Mouse (Mus musculus) stomach, embryonic 14.5 days (tissue): ENCODE measurements around the gene Sec23a. TPM values are rescaled to one million over a fixed set of nuclear protein-coding genes. Genes with fewer than 3 reads are reported as not detected.
A peak's percentile ranks its signal among the peaks of the same experiment; 100 is the strongest.

Experiments used
- ATAC-seq: fragments of 200-750 bp; cut with Nextera tagmentation; 2 replicates; pipeline ENCODE4 v1.8.0; 2017; ENCODE audit warnings: low read depth, moderate TSS enrichment; ENCODE audit not compliant: insufficient number of reproducible peaks, insufficient read depth, low FRiP score
- H3K27ac ChIP-seq: fragments of 300-500 bp; sonication (generic); 2 replicates; pipeline ENCODE4 v1.5.1; 2014; ENCODE audit warnings: mild to moderate bottlenecking, low read length, moderate library complexity, mixed read lengths
- H3K27me3 ChIP-seq: fragments of 300-500 bp; sonication (generic); 2 replicates; pipeline ENCODE4 v1.6.1; 2014; ENCODE audit warnings: low read length, control low read depth, mixed read lengths; ENCODE audit not compliant: control insufficient read depth, insufficient read depth
- H3K36me3 ChIP-seq: fragments of 300-500 bp; sonication (generic); 2 replicates; pipeline ENCODE4 v1.6.1; 2014; ENCODE audit warnings: mild to moderate bottlenecking, control low read depth, low read length, moderate library complexity, mixed read lengths; ENCODE audit not compliant: control insufficient read depth, insufficient read depth
- H3K4me1 ChIP-seq: fragments of 300-500 bp; sonication (generic); 2 replicates; pipeline ENCODE4 v1.6.1; 2014; ENCODE audit warnings: low read length, control low read depth, mixed read lengths; ENCODE audit not compliant: control insufficient read depth, insufficient read depth
- H3K4me2 ChIP-seq: fragments of 300-500 bp; sonication (generic); replicated peaks from 2 replicates; pipeline ENCODE4 v1.6.1; 2014; ENCODE audit warnings: low read depth, low read length, control low read depth
- H3K4me3 ChIP-seq: fragments of 300-500 bp; sonication (generic); 2 replicates; pipeline ENCODE4 v1.5.1; 2014; ENCODE audit warnings: low read depth, low read length, control low read depth
- H3K9ac ChIP-seq: fragments of 300-500 bp; sonication (generic); replicated peaks from 2 replicates; pipeline ENCODE4 v1.6.1; 2014; ENCODE audit warnings: low read depth, mild to moderate bottlenecking, control low read depth, low read length, moderate library complexity, mixed read lengths
- H3K9me3 ChIP-seq: fragments of 300-500 bp; sonication (generic); 2 replicates; pipeline ENCODE4 v1.6.1; 2016; ENCODE audit warnings: low read depth, low read length, control low read depth; ENCODE audit not compliant: control insufficient read depth
- WGBS: fragments of 180-500 bp; shearing (Covaris S2); extraction: QIAGEN DNeasy Blood & Tissue Kit; methylation state at CpG from one replicate; pipeline ENCODE4 v1.1.7; 2014; 5-methylcytosine and 5-hydroxymethylcytosine counted together
- polyA plus RNA-seq: library from polyadenylated mRNA; unstranded; fragments of >200 nt; fragmentation: Nextera tagmentation; extraction: Ambion mirVana; gene quantifications from 2 replicates; pipeline ENCODE4 v1.2.1, GENCODE M21; 2014

Gene Sec23a
- polyA plus RNA-seq, 1 experiment from 2014 or later = 80.6 TPM

- Histone ChIP-seq H3K27ac (no peak overlapping the region), H3K4me2 (no peak overlapping the region), H3K4me3 (no peak overlapping the region), H3K9me3 (no peaks in the 10 kb centered on the region), H3K9ac (no peak overlapping the region), H3K36me3 (peaks cover 8% of the 10 kb centered on the region; the same call in 1 of the 2 replicates), H3K27me3 (no peaks in the 10 kb centered on the region), H3K4me1 (no peaks in the 10 kb centered on the region)
- 94% methylated on average over 3 of the region's 3 CpGs for WGBS
- ATAC-seq = no peak
These were observed 40.7 kb upstream of the Sec23a start for GRCm38 (mm10) chr12:59052470-59052869.

- Histone ChIP-seq H3K36me3 (peaks cover 26% of the 10 kb centered on the region), H3K27ac (no peak overlapping the region), H3K9ac (no peak overlapping the region), H3K4me3 (no peak overlapping the region), H3K9me3 (no peaks in the 10 kb centered on the region), H3K4me2 (no peak overlapping the region), H3K4me1 (no peaks in the 10 kb centered on the region), H3K27me3 (no peaks in the 10 kb centered on the region)
- peak; percentile 19; the same call in 1 of the 2 replicates for ATAC-seq
- WGBS = 31% methylated on average over 7 of the region's 7 CpGs
These were observed 29.0 kb upstream of the Sec23a start for GRCm38 (mm10) chr12:59040851-59041250.

DNA sequence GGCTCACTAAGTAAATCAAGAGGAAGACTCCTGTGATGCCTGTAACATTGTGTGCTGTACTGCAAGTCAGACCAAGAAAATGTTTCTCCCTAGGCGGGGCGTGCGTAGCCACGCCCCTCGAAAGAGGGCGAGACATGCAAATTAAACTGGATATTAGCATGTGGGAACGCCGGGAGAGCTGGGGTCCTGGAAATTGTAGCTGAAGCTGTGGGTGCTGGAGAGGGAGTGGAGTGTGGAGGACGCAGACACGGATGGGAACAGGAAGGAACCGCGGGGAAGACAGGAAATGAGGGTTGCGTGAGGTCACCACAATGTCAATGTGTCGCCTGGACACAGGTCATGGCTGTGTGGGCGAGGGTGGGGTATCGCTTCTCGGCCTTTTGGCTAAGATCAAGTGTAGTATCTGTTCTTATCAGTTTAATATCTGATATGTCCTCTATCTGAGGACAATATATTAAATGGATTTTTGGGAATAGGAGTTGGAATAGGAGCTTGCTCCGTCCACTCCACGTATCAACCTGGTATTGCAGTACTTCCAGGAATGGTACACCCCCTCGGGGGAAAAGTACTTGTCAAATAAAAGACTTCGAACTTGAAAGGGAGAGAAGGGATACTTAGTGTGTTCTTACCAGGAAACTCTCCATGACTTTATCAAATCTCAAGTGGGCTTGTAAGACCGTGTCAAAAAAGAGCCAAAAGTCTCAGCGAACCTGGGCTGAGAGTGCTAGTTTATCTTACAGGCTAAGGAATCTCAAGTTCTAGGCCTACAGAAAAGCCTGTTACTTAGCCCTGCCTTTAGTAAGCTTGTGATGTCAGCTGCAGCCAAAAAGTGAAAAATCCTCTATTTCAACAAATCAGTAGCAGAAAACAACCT, 28.4 kb upstream of the Sec23a start:
- Histone ChIP-seq H3K4me1 (no peaks in the 10 kb centered on the region), H3K9ac (no peak overlapping the region), H3K9me3 (no peaks in the 10 kb centered on the region), H3K36me3 (peaks cover 21% of the 10 kb centered on the region), H3K4me2 (peak overlapping the region; percentile 25; the same call in 1 of the 2 replicates), H3K27me3 (no peaks in the 10 kb centered on the region), H3K27ac (peak overlapping the region; percentile 66; the same call in 1 of the 2 replicates), H3K4me3 (no peak overlapping the region)
- 8% methylated on average over 23 of the region's 23 CpGs for WGBS
- ATAC-seq = peak; percentile 85; the same call in 1 of the 2 replicates

DNA sequence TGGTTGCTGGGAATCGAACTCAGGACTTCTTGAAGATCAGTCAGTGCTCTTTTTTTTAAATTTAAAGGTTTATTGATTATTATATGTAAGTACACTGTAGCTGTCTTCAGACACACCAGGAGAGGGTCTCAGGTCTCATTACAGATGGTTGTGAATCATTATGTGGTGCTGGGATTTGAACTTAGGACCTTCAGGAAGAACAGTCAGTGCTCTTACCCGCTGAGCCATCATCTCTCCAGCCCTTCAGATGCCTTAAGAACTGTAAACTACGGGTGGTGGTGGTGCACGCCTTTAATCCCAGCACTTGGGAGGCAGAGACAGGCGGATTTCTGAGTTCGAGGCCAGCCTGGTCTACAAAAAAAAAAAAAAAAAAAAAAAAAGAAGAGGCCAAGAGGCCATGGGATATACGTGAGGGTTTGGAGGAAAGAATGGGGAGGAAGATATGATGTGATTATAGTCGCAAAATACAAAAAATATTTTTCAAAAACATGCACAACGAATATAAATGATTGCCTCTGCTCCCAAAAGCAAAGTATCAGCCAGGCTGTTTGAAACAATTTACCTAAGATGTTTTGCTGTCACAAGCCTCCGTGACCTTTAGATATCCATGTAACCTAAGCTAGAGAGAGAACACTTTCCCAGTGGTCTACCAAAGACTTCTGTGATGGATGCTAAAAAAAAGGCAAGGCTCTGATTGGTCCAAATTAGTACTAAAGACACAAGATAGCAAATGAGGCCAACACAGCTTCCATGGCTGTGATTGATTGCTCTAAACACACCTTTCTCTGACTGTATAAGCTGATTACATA, 27.5 kb upstream of the Sec23a start:
- Histone ChIP-seq H3K4me1 (no peaks in the 10 kb centered on the region), H3K9ac (no peak overlapping the region), H3K27me3 (no peaks in the 10 kb centered on the region), H3K27ac (peak overlapping the region; percentile 66; the same call in 1 of the 2 replicates), H3K36me3 (peaks cover 13% of the 10 kb centered on the region), H3K4me3 (no peak overlapping the region), H3K4me2 (peak overlapping the region; percentile 25; the same call in 1 of the 2 replicates), H3K9me3 (no peaks in the 10 kb centered on the region)
- ATAC-seq = peak; percentile 33; the same call in 1 of the 2 replicates
- WGBS = 67% methylated on average over 10 of the region's 10 CpGs

GRCm38 (mm10) chr12:59032101-59032500, 20.3 kb upstream of the Sec23a start:
- WGBS = 67% methylated on average over 5 of the region's 5 CpGs
- H3K27ac ChIP-seq = no peak overlapping the region
- ATAC-seq = no peak

DNA sequence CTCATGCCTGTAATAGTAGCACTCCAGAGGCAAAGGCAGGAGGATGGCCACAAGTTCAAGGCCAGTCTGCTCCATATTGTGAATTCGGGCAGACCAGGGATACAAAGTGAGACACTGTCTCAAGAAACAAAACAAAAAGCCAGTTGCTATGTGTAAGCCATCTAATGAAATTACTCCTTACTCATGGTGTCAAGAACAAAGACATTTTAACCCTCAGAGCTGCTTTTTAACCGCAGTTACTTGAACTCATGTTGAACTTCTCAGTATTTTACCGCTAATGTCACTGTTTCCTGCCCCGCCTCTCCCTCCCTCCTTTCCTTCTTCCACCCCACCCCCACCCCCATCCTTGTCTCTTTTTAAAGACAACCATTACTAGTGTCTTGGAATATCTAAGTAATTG, 9.5 kb upstream of the Sec23a start:
- 78% methylated on average over 4 of the region's 4 CpGs for WGBS
- Histone ChIP-seq H3K9ac (no peak overlapping the region), H3K27ac (no peak overlapping the region), H3K4me2 (no peak overlapping the region), H3K36me3 (peaks cover 35% of the 10 kb centered on the region), H3K9me3 (no peaks in the 10 kb centered on the region), H3K4me3 (no peak overlapping the region), H3K27me3 (no peaks in the 10 kb centered on the region), H3K4me1 (no peaks in the 10 kb centered on the region)
- ATAC-seq = no peak

More at GRCm38 (mm10) chr12:59032101-59032500, 20.3 kb upstream of the Sec23a start:
- Histone ChIP-seq H3K4me2 (no peak overlapping the region), H3K36me3 (no peaks in the 10 kb centered on the region), H3K9me3 (no peaks in the 10 kb centered on the region), H3K9ac (no peak overlapping the region), H3K4me1 (no peaks in the 10 kb centered on the region), H3K27me3 (no peaks in the 10 kb centered on the region), H3K4me3 (no peak overlapping the region)

- Histone ChIP-seq H3K27ac (no peak overlapping the region), H3K9me3 (no peaks in the 10 kb centered on the region), H3K27me3 (no peaks in the 10 kb centered on the region), H3K4me2 (no peak overlapping the region), H3K4me3 (no peak overlapping the region), H3K36me3 (peaks cover 32% of the 10 kb centered on the region), H3K9ac (no peak overlapping the region), H3K4me1 (no peaks in the 10 kb centered on the region)
- no peak for ATAC-seq
- 89% methylated on average over 2 of the region's 2 CpGs for WGBS
These were observed 8.1 kb upstream of the Sec23a start for GRCm38 (mm10) chr12:59019891-59020290.

GRCm38 (mm10) chr12:59017970-59018369, 6.2 kb upstream of the Sec23a start:
- Histone ChIP-seq H3K27ac (no peak overlapping the region), H3K4me3 (no peak overlapping the region), H3K4me1 (no peaks in the 10 kb centered on the region), H3K9ac (no peak overlapping the region), H3K27me3 (no peaks in the 10 kb centered on the region), H3K36me3 (peaks cover 24% of the 10 kb centered on the region), H3K9me3 (no peaks in the 10 kb centered on the region), H3K4me2 (no peak overlapping the region)
- WGBS = 76% methylated on average over 8 of the region's 8 CpGs
- ATAC-seq = no peak
